In genomic region chr3:75720663-75721062, GRCm38 (mm10) we compare ENCODE assay signal across 9 mouse cellular contexts. TPM values are rescaled to one million over a fixed set of nuclear protein-coding genes. Genes with fewer than 3 reads are reported as not detected.
DNase-seq lines count a peak whose midpoint lies in the region; ATAC-seq and TF ChIP-seq lines count a peak whose summit lies in the region.
"Had no signal": no experiment of that assay in that cellular context is flagged by ENCODE, and none has a peak within 500 bp of the region (broad histone marks: within the 10 kb centered on the region; RNA-seq: fewer than 3 reads in every experiment).

No protein-coding gene starts in this region.

- no peaks in the 10 kb centered on the region for H3K9me3 ChIP-seq in E14TG2a.4 (ENCODE audit: low read length)

- no peaks in the 10 kb centered on the region for H3K4me1 ChIP-seq in E14TG2a.4 (replicated peaks; ENCODE audit: low read depth, low read length)

- TF ChIP-seq CTCF in E14TG2a.4 (conservative IDR thresholded peaks at IDR 0.05; ENCODE audit: low read length) (peak; percentile 64), Patski (IDR thresholded peaks at IDR 0.05) (peak; percentile 59)

- H3K36me3 ChIP-seq in E14TG2a.4 (ENCODE audit: insufficient read depth, low read length) = no peaks in the 10 kb centered on the region

- H3K27me3 ChIP-seq in E14TG2a.4 (ENCODE audit: insufficient read depth, low read length) (no peaks in the 10 kb centered on the region), Patski (peaks cover 27% of the 10 kb centered on the region)

- CTCF ChIA-PET in Patski (lab: Charles Lee) = interaction anchor here (1.2 to 2.1 kb wide), 8 partner anchors 10 to 501 kb away, joined by 3 to 8 read pairs (median 4); no protein-coding TSS in a partner anchor

- no peak overlapping the region for H3K4me3 ChIP-seq in E14TG2a.4 (replicated peaks; ENCODE audit: low read length)

- POLR2A ChIA-PET in Patski (lab: Charles Lee) = no interaction called here

- DNase-seq in layer of hippocampus, adult 11-12 months (ENCODE audit: low spot score) = peak; percentile 15
- no peak for DNase-seq in layer of hippocampus, postnatal 36 days
- DNase-seq in Patski (ENCODE audit: low read depth, low spot score) = no peak
- peak; percentile 21 for DNase-seq in lung, postnatal 25 days (ENCODE audit: low spot score)
- no peak for DNase-seq in gastrocnemius, adult 8-10 months (ENCODE audit: low spot score in 2 of 2)
- no peak for DNase-seq in spleen, postnatal 10 days (ENCODE audit: low spot score in 2 of 2)

- no peak for ATAC-seq in Patski

- in situ Hi-C loops in Patski (cut with MboI; ENCODE audit: low pct_unique_long_range_greater_than_20kb) = loop anchor here (5.0 kb wide), 1 partner anchor 498 kb away; no protein-coding TSS in a partner anchor

RNA-seq across cellular contexts. Expression of gene Gm29133, which starts 27.3 kb away (rescaled TPM):
- total RNA-seq in layer of hippocampus, postnatal 36 days (2021) = not detected
- polyA plus RNA-seq in Patski (2021) = not detected
- total RNA-seq in gastrocnemius, adult 8-10 months (2022) = not detected
- total RNA-seq: layer of hippocampus, postnatal 14 days had no signal
- polyA plus RNA-seq: neural tube, embryonic 14.5 days had no signal

Comparison
In these comparisons a context has a peak if more than half of its experiments do, and no peak if none do; other contexts are left out.
1. DNase-seq: peak in layer of hippocampus, adult 11-12 months (single experiment) and lung, postnatal 25 days (single experiment); none in layer of hippocampus, postnatal 36 days (0 of 2), Patski (single experiment), gastrocnemius, adult 8-10 months (0 of 2) and spleen, postnatal 10 days (0 of 2).